ENCODE assay signal across 34 mouse cellular contexts in the genomic region with DNA sequence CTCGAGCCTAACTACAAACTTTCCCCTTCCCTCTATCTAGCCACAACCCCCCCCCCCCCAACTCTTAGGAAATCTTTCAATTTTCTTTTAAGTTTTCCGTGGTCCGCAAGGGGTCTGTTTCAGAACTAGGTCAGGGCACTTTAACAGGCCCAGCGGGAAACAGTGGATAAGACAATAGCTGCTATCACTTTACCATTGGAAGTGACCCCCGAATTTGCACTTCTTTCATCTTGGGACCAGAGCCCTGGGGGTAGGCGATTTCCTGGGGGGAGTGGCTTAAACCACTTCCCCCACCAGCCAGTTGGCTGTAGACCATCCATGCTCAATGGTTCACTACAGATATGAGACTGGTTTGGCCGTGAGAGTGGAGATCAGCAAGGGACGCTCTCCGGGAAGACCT. TPM values are rescaled to one million over a fixed set of nuclear protein-coding genes. Genes with fewer than 3 reads are reported as not detected.
DNase-seq lines count a peak whose midpoint lies in the region; ATAC-seq lines count a peak whose summit lies in the region.
"Had no signal": no experiment of that assay in that cellular context is flagged by ENCODE, and none has a peak within 500 bp of the region (broad histone marks: within the 10 kb centered on the region; RNA-seq: fewer than 3 reads in every experiment).

A gene (plus strand): TSS at position 366 of the 400 bp plus-strand sequence.

- H3K27me3 ChIP-seq in heart, embryonic 12.5 days (replicated peaks): peaks cover 58% of the 10 kb centered on the region
- peaks cover 65% of the 10 kb centered on the region for H3K27me3 ChIP-seq in megakaryocyte, embryonic 14.5 days (replicated peaks)

- intact Hi-C loops in heart, postnatal 10 days (cut with DNase I): no loop called here

- H3K9me3 ChIP-seq in heart, embryonic 12.5 days (replicated peaks): no peaks in the 10 kb centered on the region
- peaks cover 7% of the 10 kb centered on the region for H3K9me3 ChIP-seq in megakaryocyte, embryonic 14.5 days
- H3K9me3 ChIP-seq: embryonic facial prominence, embryonic 13.5 days; midbrain, embryonic 12.5 days had no signal

- no peaks in the 10 kb centered on the region for H3K36me3 ChIP-seq in heart, embryonic 12.5 days
- no peaks in the 10 kb centered on the region for H3K36me3 ChIP-seq in megakaryocyte, embryonic 14.5 days (replicated peaks; ENCODE audit: low read length)
- H3K36me3 ChIP-seq: embryonic facial prominence, embryonic 13.5 days; midbrain, embryonic 12.5 days had no signal

- DNase-seq in heart, postnatal 10 days: no peak
- DNase-seq in ES-CJ7 (ENCODE audit: low read depth, low spot score): peak; percentile 65
- DNase-seq in B cell, adult 2 months: no peak
- no peak for DNase-seq in embryo, embryonic 11 days
- DNase-seq: adrenal gland, adult 8-10 months; cerebellum, adult 18-20 months; cerebellum, postnatal 14 days; gastrocnemius, postnatal 14 days; heart, adult 2 months; heart, postnatal 36 days; kidney, adult 2 months; layer of hippocampus, adult 9-11 months; liver; liver, postnatal 0 days; right cerebral cortex, postnatal 14 days had no signal

- H3K4me1 ChIP-seq in heart, embryonic 12.5 days (replicated peaks): peaks cover 13% of the 10 kb centered on the region
- peaks cover 32% of the 10 kb centered on the region for H3K4me1 ChIP-seq in megakaryocyte, embryonic 14.5 days
- H3K4me1 ChIP-seq: midbrain, embryonic 12.5 days had no signal

- no peak within 1 kb of the TSS; the same call in 1 of the 2 replicates for H3K4me3 ChIP-seq in heart, embryonic 12.5 days
- peak within 1 kb of the TSS; percentile 64 for H3K4me3 ChIP-seq in megakaryocyte, embryonic 14.5 days (replicated peaks)
- H3K4me3 ChIP-seq: embryonic facial prominence, embryonic 13.5 days; erythroblast, embryonic 14.5 days; heart, adult 2 months; midbrain, embryonic 12.5 days had no signal

- H3K9ac ChIP-seq in heart, embryonic 12.5 days: no peak within 1 kb of the TSS
- H3K9ac ChIP-seq: embryonic facial prominence, embryonic 13.5 days; hindbrain, embryonic 14.5 days; liver, postnatal 0 days; midbrain, embryonic 12.5 days had no signal

- ATAC-seq in heart, embryonic 12.5 days (ENCODE audit: insufficient number of reproducible peaks, low FRiP score): no peak
- ATAC-seq in megakaryocyte, adult 5-6 weeks (ENCODE audit: poor library complexity, severe bottlenecking): no peak
- ATAC-seq in common myeloid progenitor, adult 5-6 weeks (replicated peaks; ENCODE audit: low read depth, poor library complexity, severe bottlenecking): 0 out of 2 replicates have a peak, but pooled peaks have one; percentile 48
- ATAC-seq: forebrain, embryonic 16.5 days; liver, postnatal 0 days; lung, postnatal 0 days had no signal

- H3K4me2 ChIP-seq in heart, embryonic 12.5 days: 0 out of 2 replicates have a peak within 1 kb of the TSS, but pooled peaks have one; percentile 22
- H3K4me2 ChIP-seq: hindbrain, embryonic 14.5 days; midbrain, embryonic 12.5 days had no signal

- WGBS in heart, embryonic 12.5 days: 8% methylated on average over 9 of the region's 9 CpGs

- H3K27ac ChIP-seq in heart, embryonic 12.5 days (ENCODE audit: poor library complexity, severe bottlenecking): no peak within 1 kb of the TSS
- H3K27ac ChIP-seq: embryonic facial prominence, embryonic 13.5 days; heart, adult 2 months; hindbrain, embryonic 14.5 days; kidney, postnatal 0 days; macrophage; midbrain, embryonic 12.5 days; stomach, postnatal 0 days had no signal

RNA-seq across cellular contexts. Expression of the gene that starts here (rescaled TPM):
- not detected in 2 replicates for polyA plus RNA-seq in heart, embryonic 12.5 days (2016; fragmentation: Nextera tagmentation; extraction: Ambion mirVana)
- not detected for total RNA-seq in heart, postnatal 10 days (2021)
- polyA plus RNA-seq in megakaryocyte, embryonic 14.5 days (2012; ENCODE audit: insufficient read depth, low replicate concordance): not detected in 2 replicates
- not detected in 2 replicates for total RNA-seq in megakaryocyte, adult 5-6 weeks (2015)
- total RNA-seq in megakaryocyte, adult 5-6 weeks (2017): not detected in 2 replicates
- total RNA-seq in common myeloid progenitor, adult 5-6 weeks (2017): not detected in 2 replicates
- total RNA-seq: adrenal gland, adult 8-10 months; CH12.LX; gastrocnemius, postnatal 14 days; heart, adult 2 months; heart, postnatal 36 days; left cerebral cortex, adult 18-20 months; monocyte, adult 5-6 weeks; neutrophil, adult 5-6 weeks had no signal
- polyA plus RNA-seq: embryonic facial prominence, embryonic 13.5 days; erythroblast, embryonic 14.5 days; heart, adult 2 months; hindbrain, embryonic 14.5 days; intestine, embryonic 14.5 days; kidney, adult 2 months; kidney, postnatal 0 days; large intestine, adult 2 months; liver, postnatal 0 days; lung, postnatal 0 days; macrophage; midbrain, embryonic 12.5 days; stomach, postnatal 0 days had no signal

Comparison
In these comparisons a context has a peak if more than half of its experiments do, and no peak if none do; other contexts are left out.
1. Peak in ATAC-seq in common myeloid progenitor, adult 5-6 weeks; RNA of the gene not detected or under 1 TPM.